Mouse (Mus musculus) gonadal fat pad, adult 2 months (tissue): Measurements from ENCODE around the gene Qtrt2. TPM values are rescaled to one million over a fixed set of nuclear protein-coding genes. Genes with fewer than 3 reads are reported as not detected.

Experiments
- DNase-seq: peaks from one replicate; pipeline ENCODE4 v3.0.0-alpha.2; 2012; ENCODE audit warnings: low read depth
- polyA plus RNA-seq: library from polyadenylated mRNA; depleted of rRNA; stranded (reverse); fragments of >200 nt; gene quantifications from 2 replicates; pipeline ENCODE4 v1.2.3, GENCODE M21; 2012; rRNA removed

Gene Qtrt2
- polyA plus RNA-seq, 1 experiment, result 14.1 TPM

- DNase-seq, result no peak
Measured at GRCm38 (mm10) chr16:43816321-43816720, 110.3 kb downstream of the Qtrt2 start.

- DNase-seq, result no peak
Measured at GRCm38 (mm10) chr16:43814644-43815043, 112.0 kb downstream of the Qtrt2 start.

Other genes with a start within 250 kb of the Qtrt2 start
- 0.08 and 0.20 TPM in 2 replicates for gene Drd3, start 172.8 kb downstream of the Qtrt2 start, polyA plus RNA-seq
- gene Ccdc191, start 37.0 kb downstream of the Qtrt2 start, polyA plus RNA-seq, result 1.8 TPM in 2 replicates
- 0.66 and 0.71 TPM in 2 replicates for gene Zdhhc23, start 53.0 kb upstream of the Qtrt2 start, polyA plus RNA-seq
- 1.0 and 1.2 TPM in 2 replicates for gene Gramd1c, start 136.5 kb upstream of the Qtrt2 start, polyA plus RNA-seq
- 35.7 and 40.7 TPM in 2 replicates for gene Atp6v1a, start 212.9 kb upstream of the Qtrt2 start, polyA plus RNA-seq
- 6.3 and 10.0 TPM in 2 replicates for gene Naa50, start 213.0 kb upstream of the Qtrt2 start, polyA plus RNA-seq
- gene Usf3, start 246.4 kb upstream of the Qtrt2 start, polyA plus RNA-seq, result 7.9 and 11.6 TPM in 2 replicates